Mouse (Mus musculus) adrenal gland, adult 2 months (tissue): Measurements from ENCODE around the gene Obox2. TPM values are rescaled to one million over a fixed set of nuclear protein-coding genes. Genes with fewer than 3 reads are reported as not detected.
"Not testable (repeated sequence)": the region's sequence is repeated elsewhere in the genome, so short reads cannot be mapped to it uniquely, and the experiment has no call there.

Experiments used
- DNase-seq: peaks from one replicate; pipeline ENCODE4 v3.0.0; 2021
- long read RNA-seq: library from polyadenylated mRNA; stranded (forward); transcript quantifications from one replicate; pipeline ENCODE4 v2.0.0, GENCODE M21; 2021
- polyA plus RNA-seq: library from polyadenylated mRNA; depleted of rRNA; stranded (reverse); fragments of >200 nt; gene quantifications from 2 replicates; pipeline ENCODE4 v1.2.3, GENCODE M21; 2012; rRNA removed
- total RNA-seq, 2 experiments: library from RNA; stranded (reverse); gene quantifications; 2 replicates each; pipeline ENCODE4 v1.2.3; 2021

The Obox2 gene
- total RNA-seq (not detected), polyA plus RNA-seq (not detected in 2 replicates)
- long read RNA-seq, result 0 reads

DNA sequence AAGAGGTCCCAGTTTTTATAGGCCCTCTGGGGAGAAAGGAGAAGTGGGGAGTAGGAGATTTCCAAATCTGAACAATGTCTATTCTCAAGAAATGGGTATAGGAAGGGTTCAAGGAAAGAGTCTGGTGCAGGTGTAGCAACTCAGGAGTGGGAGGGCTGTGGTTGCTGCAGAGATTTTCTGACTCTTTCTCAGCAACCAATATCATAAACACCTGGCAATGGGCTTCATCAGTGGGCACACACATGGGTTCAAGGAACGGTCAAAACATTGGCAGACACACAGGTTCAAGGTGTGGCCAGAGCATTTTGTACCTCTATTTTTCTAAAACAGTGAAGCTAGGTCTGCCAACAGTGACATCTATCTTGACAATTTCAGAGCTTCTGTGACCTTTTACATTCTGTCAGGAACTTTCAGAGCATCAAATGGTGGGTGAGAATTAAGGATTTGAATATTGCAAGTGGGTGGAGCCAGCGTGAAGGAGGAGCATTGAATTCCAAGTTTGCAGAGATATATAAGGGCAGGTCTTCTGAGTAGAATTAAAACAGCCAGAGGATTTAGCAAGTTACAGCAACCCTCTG is at the start of gene Obox2, which contains the start of gene Obox1:
Gene Obox2, plus strand, starts transcription at position 301 of the 578 bp plus-strand sequence.
Gene Obox1, plus strand, starts transcription at position 528 of the 578 bp plus-strand sequence.
- DNase-seq, result not testable (repeated sequence)

DNA sequence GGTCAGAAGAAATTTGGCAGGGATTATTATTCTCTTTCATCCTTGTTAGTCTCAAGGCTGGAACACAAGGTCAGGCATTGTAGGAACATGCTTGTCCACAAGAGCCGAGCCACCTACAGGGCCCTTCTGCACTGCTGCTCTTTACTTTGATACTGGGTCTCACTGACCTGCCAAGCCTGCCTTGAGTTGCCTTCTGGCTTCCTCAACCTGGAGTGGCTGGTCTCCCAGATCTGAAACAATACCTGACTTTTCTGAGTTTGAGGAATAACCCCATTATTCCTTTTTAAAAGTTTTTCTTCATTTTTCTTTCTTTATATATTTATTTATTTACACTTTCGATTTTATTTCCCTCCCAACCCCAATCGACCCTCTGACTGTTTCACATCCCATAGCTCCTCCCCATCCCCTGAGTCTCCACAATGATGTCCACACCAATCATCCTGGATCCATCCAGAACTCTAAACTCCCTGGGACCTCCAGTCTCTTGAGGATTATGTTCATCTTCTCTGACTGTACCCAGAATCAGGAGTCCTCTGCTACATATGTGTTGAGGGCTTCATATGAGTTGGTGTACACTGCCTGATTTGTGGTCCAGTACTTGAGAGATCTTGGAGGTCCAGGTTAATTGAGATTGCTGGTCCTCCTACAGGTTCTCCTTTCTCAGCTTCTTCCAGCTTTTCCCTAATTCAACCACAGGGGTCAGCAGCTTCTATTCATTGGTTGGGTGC is 10.8 kb downstream of the Obox2 start:
- not testable (repeated sequence) for DNase-seq

DNA sequence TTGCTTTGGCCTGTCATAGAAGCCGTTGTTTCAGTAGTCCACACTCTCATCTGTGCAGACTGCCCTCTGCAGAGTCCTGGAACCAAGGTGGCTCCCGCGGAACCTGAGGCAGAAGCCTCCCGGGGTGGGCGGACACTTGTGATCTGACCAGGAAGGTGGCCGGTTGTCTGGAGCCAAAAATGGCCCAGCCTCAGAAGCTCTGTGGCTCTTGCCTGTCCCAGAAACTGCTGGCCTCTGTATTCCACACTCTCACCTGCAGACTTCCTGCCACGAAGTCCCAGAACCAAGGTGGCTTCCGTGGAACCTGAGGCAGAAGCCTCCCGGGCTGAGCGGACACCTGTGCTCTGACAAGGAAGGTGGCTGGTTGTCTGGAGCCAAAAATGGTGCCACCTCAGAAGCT is 18.3 kb downstream of the Obox2 start:
- DNase-seq, result not testable (repeated sequence)

DNA sequence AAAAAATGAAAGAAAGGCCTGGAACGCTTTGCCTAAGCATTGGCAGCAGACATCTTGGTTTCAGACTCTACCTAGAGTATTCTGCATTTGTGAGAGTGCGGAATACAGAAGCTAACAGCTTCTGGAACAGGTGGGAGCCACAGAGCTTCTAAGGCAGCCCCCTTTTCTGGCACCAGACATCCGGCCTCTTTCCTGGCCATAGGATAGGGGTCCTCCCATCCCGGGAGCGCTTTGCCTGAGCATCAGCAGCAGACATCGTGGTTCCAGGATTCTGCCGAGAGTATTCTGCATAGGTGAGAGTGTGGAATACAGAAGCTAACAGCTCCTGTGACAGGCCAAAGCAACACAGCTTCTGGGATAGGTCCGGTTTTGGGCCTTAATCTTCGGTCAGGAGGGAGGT is 29.5 kb downstream of the Obox2 start:
- not testable (repeated sequence) for DNase-seq

DNA sequence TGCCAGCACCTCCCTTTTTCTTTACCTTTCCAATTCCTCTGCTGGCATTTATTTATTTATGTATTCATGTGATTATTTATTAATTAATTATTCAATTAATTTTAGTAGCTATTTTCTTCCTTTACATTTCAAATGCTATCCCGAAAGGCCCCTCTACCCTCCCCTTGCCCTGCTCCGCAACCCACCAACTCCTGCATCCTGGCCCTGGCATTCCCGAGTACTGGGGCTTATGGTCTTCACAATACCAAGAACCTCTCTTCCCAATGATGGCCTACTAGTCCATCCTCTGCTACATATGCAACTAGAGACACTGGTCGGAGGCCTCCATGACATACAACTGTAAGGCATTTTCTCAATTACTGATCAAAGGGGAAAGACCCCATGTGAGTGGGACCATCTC is 37.0 kb downstream of the Obox2 start:
- DNase-seq, result not testable (repeated sequence)

Other genes starting within 250 kb of the Obox2 start
- gene Obox1, start 227 bp downstream of the Obox2 start, total RNA-seq, result not detected
- not detected in 2 replicates for gene Obox1, start 227 bp downstream of the Obox2 start, polyA plus RNA-seq